Mouse (Mus musculus) layer of hippocampus, postnatal 10 days (tissue): ENCODE data around the gene Zbtb32. TPM values are rescaled to one million over a fixed set of nuclear protein-coding genes. Genes with fewer than 3 reads are reported as not detected.

Source experiments
- DNase-seq, 2 experiments: peaks; one replicate each; pipeline ENCODE4 v3.0.0; 2021; ENCODE audit warnings: low spot score in 2 of 2
- long read RNA-seq: library from polyadenylated mRNA; stranded (forward); transcript quantifications from one replicate; pipeline ENCODE4 v2.0.0, GENCODE M21; 2023
- total RNA-seq, 2 experiments: library from RNA; stranded (reverse); gene quantifications; 2 replicates each; pipeline ENCODE4 v1.2.3; 2021

The Zbtb32 gene
- total RNA-seq, result not detected
- long read RNA-seq, result 0 reads

DNA sequence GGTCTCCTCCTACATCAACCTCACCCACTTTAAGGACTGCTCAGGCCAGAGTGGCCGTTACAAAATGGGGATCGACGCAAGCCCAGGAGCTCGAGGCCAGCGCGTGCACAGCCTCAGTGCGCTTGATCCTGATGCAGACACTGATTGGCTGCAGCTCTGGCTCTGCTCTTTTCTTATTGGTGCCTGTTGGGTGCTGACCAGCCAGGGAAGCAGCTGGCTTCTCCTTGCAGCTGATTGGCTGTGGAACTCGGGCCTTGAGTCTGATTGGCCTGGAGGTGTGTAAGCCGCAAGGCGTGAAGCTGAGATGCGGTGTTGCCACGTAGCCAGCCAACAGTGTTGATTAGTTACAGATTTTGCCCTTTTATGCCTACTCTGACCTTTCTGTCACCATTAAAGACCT, at the start of gene Zbtb32:
Gene Zbtb32 (minus strand): TSS at position 124 of the 400 bp plus-strand sequence.
- DNase-seq, result no peak

DNA sequence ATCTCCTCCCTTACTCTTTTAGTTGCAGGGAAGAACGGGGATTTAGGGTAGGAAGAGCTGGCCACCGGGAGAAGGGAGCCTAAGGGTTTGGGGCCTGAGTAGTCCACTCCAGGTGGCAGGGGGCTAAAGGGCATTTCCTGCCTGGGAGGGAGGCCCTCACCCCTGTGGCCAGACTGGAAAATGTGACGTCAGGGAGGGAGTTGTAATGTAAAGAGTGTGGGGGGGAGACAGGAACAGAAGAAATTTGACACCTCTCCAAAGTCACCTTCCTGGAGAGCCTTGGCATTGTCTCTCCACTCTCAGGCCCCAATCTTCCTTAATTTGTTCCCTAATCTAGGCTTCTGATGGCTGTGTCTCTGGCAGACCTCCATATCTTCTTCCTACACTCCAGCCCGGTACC, 40.4 kb upstream of the Zbtb32 start:
- DNase-seq, result no peak

DNA sequence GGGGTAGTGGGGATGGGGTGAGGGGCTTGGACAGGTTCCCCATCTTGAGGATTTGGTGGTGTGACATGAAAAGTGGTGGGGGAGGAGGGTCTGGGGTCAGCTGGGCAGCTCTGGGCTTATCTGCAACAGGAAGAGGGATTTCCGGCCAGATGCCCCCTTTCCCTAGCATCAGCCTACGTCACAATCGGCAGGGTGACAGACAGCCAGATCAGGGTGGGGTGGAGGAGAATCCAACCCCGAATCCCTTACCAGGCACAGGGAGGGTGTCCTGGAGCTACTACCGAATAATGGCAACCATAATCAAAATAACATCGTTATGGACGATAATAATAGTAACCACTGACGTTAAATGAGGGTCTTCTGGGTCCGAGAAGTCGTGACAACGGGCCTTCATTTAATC, 37.7 kb upstream of the Zbtb32 start:
- no peak for DNase-seq

DNA sequence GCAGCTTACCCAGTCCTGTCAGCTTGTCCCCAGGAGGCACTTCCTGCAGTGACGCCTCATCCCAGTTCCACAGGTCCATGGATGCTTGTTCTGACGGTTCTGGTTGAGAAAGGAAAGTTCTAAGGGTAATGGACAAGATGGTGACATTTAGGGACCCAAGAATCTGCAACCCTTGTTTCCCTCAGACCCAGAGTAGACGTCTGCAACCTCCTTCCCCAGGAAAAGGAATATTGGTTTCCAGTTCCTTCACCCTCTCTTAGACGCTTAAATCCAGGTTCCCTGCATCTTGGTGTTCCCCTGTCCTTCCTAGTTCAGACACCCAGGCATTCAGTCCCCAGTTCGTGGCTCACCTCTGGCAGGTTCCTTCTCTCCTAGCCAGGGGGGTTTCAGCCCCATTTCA, 37.0 kb upstream of the Zbtb32 start, which contains the start of gene Etv2:
Gene Etv2 (minus strand): TSS at position 101 of the 400 bp plus-strand sequence.
- DNase-seq, result no peak

DNA sequence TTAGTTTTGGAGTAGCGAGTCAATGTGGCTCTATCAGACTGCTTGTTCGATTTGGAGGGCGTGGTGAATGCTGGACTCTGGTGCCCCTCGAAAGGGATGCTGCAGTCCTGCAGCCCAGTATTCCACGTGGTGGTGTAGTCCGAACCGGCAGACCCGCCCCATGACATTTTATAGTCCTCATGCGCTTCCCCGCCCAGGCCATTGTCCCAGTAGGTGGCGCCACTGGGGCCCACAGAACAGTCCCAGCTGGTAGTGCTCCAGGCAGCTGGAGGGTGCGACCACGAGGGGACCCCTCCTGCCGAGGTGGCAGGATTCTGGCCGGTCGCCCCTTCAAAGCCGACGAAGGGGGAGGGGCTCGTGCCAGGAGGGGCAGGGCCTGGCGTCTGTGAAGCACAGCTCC, 35.9 kb upstream of the Zbtb32 start:
- peak; percentile 48 to 62 for DNase-seq

DNA sequence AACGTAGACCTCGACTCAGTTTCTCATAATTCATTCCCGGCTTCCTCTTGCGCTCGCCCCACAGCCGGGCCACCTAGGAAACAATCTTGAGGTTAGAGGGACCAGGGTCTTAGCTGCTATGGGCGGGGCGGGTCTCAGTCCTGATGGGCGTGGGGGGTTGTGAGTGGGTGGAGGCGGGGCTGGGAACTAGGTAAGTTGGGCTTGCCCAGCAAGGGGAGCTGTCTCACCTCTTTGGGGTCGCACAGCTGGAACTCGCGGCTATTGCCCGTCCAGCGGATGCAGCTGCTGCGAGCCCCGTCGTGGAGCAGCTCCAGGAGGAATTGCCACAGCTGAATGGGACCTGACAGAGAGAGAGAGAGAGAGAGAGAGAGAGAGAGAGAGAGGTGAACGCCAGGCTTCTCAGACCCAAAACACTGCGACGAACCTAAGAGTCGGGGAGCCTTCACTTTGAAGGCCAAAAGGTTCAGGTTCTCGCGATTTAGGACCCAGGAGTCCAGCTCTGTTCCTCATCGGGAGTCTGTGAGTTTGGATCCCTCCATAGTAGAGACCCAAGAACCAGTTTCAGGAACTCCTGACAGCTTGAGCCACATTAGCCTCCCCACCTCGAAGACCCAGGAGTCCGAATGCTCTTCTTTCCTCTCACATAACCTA, 35.2 kb upstream of the Zbtb32 start:
- DNase-seq, result no peak

DNA sequence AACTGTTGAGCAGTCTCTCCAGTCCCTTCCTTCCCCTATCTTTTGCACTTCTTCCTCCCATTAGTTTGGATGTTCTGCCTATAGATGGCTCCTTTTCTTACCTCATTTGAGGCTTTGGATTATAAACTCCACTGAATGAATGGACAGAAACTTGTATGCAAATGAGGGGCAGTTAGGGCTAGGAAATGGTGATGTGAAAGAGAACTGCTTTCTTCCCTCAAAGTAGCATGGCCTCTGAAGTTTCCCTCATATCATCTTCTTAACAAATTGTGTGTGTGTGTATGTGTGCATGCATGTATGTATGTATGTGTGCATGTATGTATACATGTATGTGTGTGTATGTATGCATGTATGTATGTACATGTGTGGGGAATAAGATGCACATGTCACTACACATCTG, 30.3 kb upstream of the Zbtb32 start:
- DNase-seq, result no peak

DNA sequence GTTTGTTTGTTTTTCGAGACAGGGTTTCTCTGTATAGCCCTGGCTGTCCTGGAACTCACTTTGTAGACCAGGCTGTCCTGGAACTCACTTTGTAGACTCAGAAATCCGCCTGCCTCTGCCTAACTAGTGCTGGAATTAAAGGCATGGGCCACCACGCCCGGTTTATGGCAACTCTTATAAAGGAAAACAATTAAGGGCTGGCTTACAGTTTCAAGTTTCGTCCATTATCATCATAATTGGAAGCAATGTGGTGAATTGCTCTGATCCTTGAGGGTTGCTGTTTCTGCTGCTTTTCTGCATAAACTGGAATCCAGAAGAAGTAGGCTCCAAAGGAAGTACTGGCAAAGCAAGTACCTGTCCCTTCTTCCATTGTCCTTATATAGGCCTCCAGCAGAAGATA, 27.9 kb upstream of the Zbtb32 start:
- DNase-seq, result no peak

DNA sequence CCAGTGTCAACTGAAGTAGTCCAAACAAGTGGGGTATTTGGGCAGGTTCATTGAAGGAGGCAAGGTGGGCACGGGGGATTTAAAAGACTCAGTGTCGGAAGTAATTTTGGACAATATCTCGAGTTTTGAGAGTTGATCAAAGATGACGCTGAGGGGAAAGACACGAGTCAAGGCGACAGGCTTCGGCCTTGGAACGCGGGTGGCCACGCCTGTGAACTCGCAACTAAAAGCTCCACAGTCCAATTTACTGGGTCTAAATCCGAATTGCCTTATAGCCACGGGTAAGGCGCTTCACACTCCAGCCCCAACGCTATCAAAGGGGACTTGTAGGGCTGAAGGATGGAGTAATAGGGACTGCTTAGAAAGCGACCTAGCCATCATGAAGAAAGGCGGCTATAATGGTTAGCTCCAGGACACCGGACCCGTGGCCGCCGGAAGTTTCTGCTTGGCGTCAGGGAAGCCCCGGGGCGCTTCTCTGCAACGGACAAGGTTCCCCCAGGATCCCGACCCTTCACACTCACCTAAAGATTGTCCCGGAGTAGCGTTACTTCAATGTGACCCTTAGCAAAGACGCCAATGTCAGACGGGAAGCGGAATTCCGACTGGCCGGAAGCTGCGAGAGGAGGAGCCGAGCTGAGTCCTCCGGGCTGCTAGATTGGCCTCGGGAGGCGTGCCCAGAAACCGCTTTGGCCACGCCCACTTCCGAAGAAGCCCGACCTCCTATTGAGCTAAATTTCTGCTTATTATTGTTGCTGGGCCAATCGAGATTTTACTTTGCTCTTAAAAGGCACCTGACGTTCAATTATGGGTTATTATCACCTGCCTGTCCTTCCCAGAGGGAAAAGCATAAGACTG, 27.0 kb upstream of the Zbtb32 start, which contains the start of gene Cox6b1:
Gene Cox6b1 (minus strand): TSS at position 622 of the 855 bp plus-strand sequence.
- peak; percentile 83 to 88 for DNase-seq

DNA sequence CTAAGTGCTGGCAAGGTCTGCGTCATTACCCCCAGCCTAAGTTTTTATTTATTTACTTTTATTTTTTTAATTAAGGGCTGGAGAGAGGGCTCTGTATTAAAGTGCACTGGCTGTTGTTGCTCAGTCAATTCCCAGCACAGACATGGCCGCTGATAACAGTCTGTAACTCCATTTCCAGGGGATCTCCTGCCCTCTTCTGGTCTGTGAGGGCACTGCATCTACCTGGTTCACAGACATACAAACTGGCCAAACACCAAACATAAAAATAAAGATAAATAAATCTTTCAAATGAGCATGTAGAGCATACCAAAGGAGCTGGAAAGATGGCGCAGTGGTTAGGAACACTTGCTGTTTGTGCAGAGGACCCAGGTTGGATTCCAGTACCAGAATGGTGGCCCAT, 20.5 kb upstream of the Zbtb32 start:
- DNase-seq, result peak in 1 of 2 experiments; percentile 31

DNA sequence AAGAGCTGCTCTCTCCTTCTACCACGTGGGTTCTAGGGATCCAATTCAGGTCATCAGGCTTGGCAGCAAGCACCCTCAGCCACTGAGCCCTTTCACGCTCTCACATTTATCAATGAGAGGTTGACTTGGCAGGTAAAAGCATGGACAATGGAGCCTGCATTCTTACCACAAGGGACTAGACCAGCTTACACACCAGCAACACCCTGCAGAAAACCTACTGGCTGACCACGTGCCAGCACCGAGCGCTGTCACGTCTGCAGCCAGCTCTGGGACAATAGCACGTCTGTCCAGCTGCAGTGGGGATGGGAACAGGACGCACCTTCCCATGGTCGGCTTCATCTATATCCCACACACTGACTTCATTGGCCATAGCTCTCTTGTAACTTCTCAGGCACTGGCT, 19.9 kb upstream of the Zbtb32 start:
- no peak for DNase-seq

DNA sequence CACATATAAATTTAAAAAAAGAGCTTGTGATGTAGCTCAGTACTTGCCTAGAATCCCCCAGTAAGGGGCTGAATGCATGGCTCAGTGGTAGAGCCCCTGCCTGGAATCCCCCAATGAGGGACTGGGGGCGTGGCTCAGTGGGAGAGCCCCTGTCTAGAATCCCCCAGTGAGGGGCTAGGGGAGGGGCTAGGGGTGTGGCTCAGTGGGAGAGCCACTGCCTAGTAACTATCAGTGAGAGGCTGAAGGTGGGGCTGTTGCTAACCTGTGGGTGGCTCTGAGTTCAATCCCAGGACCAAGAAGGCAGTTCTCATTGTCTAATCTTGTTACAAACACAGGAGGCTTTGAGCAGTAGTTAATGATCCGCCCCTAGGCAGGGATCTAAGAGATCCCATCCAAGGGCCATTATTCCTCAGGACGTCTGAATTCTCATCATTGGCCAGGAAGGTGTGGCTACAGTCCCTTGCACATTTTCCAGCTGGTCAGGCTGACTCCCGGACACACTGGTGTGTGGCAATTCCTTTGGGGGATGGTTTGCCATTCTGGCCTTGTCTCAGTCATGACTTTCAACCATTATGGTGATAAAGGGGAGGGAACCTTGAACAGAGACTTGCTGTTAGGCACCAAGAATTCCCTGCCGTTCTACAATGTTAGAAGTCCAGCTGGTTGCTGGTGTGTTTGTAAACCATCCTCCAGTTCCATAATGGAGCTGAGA, 16.5 kb upstream of the Zbtb32 start:
- no peak for DNase-seq

DNA sequence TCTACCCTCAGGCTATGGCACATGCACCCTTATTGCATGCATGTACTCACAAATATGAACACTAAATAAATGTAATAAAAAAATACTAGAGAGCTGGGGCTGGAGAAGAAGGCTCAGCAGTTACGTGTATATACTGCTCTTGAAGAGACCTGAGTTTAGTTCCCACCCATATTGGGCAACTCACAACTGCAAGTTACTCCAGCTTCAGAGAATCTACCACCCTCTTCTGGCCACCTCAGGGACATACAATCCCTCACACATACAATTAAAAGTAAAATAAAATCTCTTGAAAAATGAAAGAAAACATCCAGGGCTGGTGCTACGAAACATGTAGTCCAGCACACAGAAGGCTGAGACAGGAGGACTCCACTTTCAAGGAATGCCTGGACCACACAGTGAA, 15.7 kb upstream of the Zbtb32 start:
- DNase-seq, result no peak

DNA sequence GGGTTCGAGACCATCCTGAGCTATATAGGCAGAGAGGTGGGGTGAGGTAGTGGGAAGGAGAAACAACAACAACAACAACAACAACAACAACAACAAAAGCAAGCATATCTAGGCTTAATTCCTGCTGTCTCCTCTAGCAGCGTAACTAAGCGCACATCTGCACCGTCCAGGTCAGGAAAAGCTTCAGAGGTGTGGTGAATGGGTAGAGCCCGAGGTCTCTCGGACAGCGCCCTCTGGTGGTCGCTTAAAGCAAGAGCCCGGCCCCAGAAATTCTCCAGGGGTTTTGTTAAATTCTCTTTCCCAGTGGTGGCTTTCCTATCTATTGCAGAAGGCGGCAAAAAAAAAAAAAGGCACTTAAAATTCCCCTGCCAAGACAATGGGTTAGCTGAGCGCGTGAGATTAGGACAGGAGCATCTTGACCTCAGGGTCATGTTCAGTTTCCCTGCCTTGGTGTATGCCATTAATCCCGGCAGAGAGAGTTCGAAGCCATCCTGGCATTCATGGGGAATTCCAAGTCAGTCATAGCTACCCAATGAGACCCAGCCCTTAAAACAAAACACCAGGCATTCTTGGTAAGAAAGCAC, 14.9 kb upstream of the Zbtb32 start:
- DNase-seq, result peak; percentile 55 to 72

DNA sequence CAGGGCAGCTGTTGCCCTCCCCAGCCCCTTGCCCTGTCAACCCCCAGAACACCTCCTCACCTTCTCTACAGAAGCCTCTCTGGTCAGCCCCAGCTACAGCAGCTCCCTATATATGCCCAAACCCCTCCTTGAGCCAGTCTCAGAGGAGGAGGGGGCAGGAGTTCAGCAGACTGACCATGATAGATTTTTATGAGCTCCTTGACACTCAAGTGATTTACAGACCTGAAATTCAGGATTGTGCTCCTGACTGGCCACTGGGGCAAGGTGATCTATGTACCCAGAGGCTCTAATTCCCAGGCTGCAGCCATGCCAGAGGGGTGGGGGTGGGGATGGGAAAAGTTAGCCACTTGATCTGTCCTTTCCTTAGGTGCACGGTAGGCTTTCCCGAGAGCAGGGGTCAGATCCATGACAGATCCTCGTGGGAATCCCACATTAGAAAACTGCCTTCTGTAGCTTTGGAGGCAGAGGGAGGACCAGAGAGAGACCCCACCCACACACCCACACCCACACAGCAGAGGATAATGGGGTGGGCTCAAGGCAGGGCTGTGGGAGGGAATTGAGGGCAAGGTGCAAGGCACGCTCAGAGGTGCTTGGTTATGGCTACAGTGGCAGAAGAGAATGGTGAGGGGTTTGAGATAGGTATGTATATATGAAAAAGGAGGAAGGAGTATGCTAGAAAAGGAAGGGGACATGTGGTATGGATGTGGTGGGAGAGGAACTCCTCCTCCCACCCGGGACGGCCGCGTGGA, 14.1 kb upstream of the Zbtb32 start, which contains the start of gene Upk1a:
Gene Upk1a (minus strand): TSS at position 194 of the 749 bp plus-strand sequence.
- no peak for DNase-seq

DNA sequence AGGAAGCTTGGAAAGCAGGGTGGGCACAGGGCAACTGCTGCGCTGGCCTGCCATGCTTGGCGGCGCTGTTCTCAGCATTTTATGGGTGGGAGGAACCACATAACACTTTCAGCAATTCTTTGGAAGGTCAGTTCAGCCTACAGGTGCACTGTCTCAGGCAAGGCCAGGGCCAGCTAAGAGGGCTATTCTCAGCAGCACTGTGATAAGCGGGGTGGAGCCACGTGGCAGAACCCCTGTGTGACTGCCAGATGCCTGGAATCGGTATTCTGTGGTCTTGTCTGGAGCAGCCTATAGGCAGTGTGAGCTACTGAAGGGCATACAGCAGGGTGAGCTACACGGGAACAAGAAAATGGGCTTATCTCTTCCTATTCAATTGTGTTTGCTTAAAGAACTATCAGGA, 11.3 kb upstream of the Zbtb32 start:
- no peak for DNase-seq

DNA sequence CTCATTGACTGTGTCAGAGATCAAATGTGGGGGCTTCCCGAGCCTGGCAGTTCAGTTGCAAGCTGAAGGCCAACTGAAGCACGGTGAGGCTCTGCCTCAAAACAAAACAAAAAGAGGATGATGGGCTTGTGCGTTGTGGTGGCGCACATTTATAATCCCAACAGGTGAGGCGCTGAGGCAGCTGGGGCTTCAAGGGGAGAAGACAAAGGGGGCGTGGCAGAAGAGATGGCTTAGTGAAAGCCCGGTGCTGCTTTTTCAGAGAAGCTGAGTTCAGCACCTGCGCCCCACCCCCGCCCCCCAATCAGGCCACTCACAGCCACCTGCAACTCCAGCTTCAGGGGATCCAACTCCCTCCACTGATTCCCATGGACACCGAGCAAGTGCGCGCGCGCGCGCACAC, 9.8 kb upstream of the Zbtb32 start:
- no peak for DNase-seq

DNA sequence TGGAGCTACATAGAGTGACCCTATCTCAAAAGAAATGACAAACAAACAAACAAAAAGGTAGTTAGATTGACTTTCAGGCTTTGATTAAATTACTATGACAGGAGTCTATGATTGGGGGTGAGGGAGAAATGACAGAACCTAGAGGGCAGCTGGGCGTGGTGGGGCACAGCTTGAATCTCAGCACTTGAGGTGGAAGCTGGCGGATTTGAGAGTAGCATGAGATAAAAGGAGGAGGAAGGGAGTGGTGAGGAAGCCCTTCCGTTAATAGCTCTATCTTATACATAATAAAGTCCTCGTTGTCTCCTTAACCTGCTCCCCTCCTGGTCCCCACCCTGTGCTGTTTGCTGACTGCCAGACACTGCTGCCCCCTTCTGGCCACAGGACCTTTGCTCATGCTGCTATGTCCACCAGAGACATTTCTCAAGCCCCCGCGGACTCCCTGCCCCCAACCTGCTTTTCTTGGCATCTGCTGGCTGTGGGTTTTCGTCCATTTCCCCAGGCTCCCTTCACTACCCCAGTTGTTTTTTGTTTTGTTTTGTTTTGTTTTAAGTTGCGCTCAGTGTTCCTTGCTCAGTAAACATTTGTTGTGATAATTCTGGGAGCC, 9.1 kb upstream of the Zbtb32 start:
- peak; percentile 48 to 56 for DNase-seq

DNA sequence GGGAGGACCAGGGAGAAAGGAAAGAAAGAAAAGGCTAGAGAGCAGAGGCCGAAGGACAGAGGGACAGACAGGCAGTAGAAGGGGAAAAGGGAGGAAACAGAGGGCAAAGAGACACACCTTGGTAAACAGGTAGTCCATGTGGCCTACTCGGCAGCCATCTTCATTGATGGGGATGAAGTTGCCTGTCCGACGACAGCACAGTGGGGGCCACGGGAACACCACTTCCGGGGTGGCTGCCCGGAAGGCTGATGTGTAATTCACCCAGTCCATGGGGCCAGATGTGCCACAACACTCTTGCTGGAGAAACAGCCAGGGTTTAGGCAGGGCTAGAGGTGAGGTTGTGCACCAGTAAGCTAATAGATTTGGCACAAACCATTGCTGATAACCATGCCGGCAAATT, 6.2 kb upstream of the Zbtb32 start:
- DNase-seq, result no peak

DNA sequence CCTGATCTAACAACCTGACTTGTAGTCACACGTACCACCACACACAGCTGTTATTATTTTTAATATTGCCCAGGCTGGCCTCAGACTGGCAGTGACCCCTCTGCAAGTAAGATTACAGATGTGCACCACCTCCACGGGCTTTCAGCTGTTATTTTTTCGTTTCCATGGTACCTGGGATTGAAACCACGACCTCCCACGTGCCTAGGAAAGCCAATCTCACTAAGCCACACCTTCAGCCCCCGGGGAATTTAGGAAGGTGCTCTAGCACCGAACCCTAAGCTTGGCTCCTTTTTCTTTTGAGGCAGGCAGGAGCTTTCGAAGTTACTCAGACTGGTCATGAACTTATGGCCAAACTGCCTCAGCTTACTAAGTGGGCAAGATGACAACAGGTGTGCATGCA, 5.7 kb upstream of the Zbtb32 start:
- no peak for DNase-seq
